Mouse (Mus musculus): Measurements from ENCODE around the gene Lamb2.

Gene Lamb2

DNA sequence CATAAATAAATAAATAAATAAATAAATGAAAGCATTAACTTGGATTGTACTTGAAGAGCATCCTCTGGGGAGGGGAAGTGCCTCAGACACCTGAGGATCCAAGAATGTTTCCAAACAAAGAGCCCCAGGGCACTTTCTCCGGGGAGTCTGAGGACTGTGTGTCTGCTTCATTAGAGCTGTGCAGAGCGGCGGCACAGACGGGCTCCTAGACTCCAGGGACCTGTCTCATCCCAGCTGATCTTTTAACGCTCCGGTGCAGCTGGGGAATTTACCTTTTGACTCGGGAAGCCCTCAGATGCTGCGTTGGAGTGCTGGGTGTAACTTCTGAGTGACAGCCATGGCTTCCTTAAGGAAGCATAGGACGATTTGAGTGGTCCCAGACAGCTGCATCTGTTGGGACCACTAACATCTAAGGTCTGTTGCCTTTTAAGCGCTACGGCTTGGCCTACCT lies 18.3 kb upstream of the Lamb2 start, which contains the start of gene Klhdc8b:
Gene Klhdc8b (minus strand): TSS at position 401 of the 451 bp plus-strand sequence.
- DNase-seq (ENCODE audit: low read depth, low spot score): no peak

DNA sequence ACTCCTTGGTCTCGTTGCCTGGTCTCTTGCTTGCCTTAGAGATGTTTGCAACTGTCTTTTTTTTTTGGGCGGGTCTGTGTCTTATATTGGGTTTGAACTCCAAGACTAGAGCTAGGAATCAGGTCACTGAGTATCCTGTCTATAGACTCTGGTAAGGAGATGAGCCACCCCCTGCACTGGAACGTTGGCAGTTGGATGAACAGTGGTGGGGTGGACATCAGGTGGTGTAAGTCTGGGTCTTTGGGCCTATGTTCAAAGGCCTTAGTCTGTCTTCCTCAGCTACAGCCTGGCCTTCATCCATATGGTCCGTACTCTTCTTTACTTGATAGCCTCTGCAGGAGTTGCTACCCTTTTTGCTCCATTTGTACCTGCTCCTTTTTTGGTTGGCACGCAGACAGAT lies 17.9 kb upstream of the Lamb2 start:
- no peak for DNase-seq (ENCODE audit: low read depth, low spot score)

- DNase-seq (ENCODE audit: low read depth, low spot score): no peak
Observed at GRCm38 (mm10) chr9:108462192-108462591, 17.3 kb upstream of the Lamb2 start.

GRCm38 (mm10) chr9:108463713-108464112 lies 15.8 kb upstream of the Lamb2 start:
- DNase-seq (ENCODE audit: low read depth, low spot score): no peak

- DNase-seq (ENCODE audit: low read depth, low spot score): no peak
Observed at GRCm38 (mm10) chr9:108466219-108466618, 13.3 kb upstream of the Lamb2 start.

GRCm38 (mm10) chr9:108469430-108469829 lies 10.1 kb upstream of the Lamb2 start:
- DNase-seq (ENCODE audit: low read depth, low spot score): no peak

- no peak for DNase-seq (ENCODE audit: low read depth, low spot score)
Observed at GRCm38 (mm10) chr9:108469845-108470244, 9.7 kb upstream of the Lamb2 start.

DNA sequence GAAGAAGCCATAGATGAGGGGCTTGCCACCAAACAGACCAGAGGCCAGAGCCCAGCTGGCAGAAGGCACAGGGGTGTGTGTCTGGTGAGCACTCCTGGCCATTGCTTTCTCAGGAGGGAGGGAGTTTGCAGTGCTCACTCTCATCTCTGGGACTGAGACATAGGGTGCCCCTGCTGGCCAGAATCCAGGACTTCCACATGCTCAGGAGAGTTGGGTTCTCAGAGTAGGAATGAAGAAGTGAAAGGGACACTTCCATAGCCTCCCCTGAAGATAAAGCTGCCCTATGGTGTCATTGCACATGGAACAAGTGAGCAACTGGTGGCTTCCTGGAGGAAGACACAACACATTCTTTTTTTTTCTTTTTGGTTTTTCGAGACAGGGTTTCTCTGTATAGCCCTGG lies 5.0 kb upstream of the Lamb2 start:
- DNase-seq (ENCODE audit: low read depth, low spot score): no peak

DNA sequence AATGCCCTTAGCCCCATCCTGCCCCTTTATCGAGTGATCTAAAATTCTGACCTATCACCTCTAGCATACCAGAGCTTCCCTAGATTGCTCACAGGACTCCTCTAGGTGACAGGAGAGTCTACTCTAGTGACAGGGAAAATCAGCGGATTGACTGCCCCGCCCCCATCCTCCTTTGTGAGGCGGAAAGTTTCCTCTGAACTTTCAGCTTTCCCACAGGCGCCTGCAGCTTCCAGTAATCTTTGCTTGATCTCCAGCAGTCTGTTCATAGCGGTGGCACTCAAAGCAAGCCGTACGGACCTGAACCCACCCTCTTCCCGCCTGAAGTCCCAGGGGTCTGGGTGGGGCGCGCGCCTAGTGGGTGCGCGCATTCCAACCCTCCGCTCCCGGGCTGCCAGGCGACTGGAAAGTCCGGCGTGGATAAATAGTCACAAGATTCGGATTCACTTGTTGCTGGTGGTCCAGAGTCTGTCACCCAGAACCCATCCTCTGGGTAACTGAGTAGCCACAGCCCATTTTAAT lies 839 bp upstream of the Lamb2 start:
- DNase-seq (ENCODE audit: low read depth, low spot score): no peak

DNA sequence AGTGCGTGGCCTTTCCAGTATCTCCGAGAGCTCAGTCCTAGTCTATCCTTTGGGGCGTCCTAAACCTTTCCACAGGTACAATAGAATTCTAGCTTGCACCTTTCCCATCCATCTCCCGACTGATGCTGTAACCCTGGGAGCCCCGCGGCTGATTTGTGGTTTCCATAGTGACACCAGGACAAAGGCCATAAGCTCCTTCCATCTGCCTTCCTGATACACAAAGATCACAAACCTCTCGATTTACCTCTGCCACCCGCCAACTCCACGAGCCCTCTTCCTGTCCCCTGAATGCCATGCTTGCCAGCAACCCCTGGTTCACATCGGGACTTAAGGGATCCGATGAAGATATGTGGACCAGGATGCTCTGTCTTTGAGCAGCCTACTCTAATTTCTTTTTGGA lies 295 bp upstream of the Lamb2 start:
- no peak for DNase-seq (ENCODE audit: low read depth, low spot score)

- no peak for DNase-seq (ENCODE audit: low read depth, low spot score)
Observed at GRCm38 (mm10) chr9:108480813-108481519, 1.4 kb downstream of the Lamb2 start.

- DNase-seq (ENCODE audit: low read depth, low spot score): no peak
Observed at GRCm38 (mm10) chr9:108481520-108482210, 2.1 kb downstream of the Lamb2 start.

GRCm38 (mm10) chr9:108483051-108483790 lies 3.7 kb downstream of the Lamb2 start:
- DNase-seq (ENCODE audit: low read depth, low spot score): no peak

DNA sequence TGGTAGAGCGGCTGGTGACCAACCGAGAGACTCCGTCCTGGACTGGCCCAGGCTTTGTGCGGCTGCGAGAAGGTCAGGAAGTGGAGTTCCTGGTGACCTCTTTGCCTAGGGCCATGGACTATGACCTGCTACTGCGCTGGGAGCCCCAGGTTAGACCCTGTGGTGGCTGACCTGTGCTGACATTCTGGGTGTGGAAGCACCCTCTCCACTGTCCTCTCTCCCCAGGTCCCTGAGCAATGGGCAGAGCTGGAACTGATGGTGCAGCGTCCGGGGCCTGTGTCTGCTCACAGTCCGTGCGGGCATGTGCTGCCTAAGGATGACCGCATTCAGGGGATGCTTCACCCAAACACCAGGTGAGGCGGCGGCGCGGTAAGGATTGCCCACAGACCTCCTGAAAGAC lies 4.5 kb downstream of the Lamb2 start:
- no peak for DNase-seq (ENCODE audit: low read depth, low spot score)

DNA sequence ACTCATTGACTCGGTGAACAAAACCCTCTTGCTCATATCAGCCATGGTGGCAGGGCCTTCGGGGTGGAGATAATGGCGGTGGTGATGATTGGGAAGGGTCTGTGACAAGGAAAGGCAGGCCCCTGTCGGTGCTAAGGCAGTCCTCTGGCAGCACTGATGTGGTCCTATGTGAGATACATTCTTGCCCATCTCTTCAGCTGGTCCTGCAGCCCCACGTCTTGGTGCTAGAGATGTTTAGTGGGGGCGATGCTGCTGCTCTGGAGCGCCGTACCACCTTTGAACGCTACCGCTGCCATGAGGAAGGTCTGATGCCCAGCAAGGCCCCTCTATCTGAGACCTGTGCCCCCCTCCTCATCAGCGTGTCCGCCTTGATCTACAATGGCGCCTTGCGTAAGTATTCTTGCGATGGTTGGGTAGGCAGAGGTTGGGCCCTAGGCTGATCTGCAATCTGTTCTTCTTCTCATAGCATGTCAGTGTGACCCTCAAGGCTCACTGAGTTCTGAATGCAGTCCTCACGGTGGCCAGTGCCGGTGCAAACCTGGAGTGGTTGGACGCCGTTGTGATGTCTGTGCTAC lies 5.9 kb downstream of the Lamb2 start:
- DNase-seq (ENCODE audit: low read depth, low spot score): no peak

DNA sequence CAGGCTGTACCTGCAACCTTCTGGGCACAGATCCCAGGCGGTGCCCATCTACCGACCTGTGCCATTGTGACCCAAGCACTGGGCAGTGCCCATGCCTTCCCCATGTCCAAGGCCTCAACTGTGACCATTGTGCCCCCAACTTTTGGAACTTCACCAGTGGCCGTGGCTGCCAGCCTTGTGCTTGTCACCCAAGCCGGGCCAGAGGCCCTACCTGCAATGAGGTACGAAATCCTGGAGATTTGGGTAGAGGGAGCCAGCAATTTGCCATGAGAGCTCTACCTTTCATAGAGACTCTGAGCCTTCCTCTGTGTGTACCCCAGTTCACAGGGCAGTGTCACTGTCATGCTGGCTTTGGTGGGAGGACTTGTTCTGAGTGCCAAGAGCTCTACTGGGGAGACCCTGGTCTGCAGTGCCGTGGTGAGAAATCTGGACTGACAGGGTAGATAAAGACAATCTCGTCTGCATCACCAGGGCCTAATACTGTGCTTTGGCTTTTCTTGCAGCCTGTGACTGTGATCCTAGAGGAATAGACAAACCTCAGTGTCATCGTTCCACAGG lies 7.5 kb downstream of the Lamb2 start:
- no peak for DNase-seq (ENCODE audit: low read depth, low spot score)

- no peak for DNase-seq (ENCODE audit: low read depth, low spot score)
Observed at GRCm38 (mm10) chr9:108488403-108488802, 8.9 kb downstream of the Lamb2 start.

DNA sequence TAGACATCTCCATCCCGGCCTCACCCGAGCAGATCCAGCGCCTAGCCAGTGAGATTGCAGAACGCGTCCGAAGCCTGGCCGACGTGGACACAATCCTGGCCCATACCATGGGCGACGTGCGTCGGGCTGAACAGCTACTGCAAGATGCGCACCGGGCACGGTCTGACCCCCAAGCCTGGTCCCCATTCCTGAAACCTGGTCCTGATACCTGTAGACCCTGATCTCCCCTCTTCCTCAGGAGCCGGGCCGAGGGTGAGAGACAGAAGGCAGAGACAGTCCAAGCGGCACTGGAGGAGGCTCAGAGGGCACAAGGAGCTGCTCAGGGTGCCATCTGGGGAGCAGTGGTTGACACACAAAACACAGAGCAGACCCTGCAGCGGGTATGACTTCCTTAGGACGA lies 9.7 kb downstream of the Lamb2 start:
- DNase-seq (ENCODE audit: low read depth, low spot score): no peak

DNA sequence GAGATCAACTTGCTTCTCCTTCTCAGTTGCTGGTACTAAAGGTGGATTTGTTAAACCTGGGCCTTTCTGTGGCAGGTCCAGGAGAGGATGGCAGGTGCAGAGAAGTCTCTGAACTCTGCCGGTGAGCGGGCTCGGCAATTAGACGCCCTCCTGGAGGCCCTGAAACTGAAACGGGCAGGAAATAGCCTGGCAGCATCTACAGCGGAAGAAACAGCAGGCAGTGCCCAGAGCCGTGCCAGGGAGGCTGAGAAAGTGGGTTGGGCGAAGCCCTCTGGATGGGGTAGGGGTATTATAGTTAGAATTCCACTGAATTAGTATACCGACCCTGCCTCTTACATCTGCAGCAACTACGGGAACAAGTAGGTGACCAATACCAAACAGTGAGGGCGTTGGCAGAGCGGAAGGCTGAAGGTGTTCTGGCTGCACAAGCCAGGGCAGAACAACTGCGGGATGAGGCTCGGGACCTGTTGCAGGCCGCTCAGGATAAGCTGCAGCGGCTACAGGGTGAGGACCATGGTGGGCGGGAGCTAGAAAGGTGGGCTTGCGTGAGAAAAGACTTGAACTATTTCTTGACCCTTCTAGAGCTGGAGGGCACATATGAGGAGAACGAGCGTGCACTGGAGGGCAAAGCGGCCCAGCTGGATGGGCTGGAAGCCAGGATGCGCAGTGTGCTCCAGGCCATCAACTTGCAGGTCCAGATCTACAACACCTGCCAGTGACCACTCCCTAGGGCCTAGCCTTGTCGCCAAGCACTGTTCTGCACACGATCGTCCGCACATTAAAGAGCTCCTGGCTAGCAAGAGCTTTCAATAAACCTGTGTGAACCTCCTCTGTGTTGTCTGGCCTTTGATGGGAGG lies 10.4 kb downstream of the Lamb2 start:
- DNase-seq (ENCODE audit: low read depth, low spot score): peak; percentile 48

GRCm38 (mm10) chr9:108490559-108491285 lies 11.2 kb downstream of the Lamb2 start, which contains the start of gene Usp19:
Gene Usp19 (plus strand): TSS chr9:108490602.
- peak; percentile 98 for DNase-seq (ENCODE audit: low read depth, low spot score)
